Mouse (Mus musculus) liver, adult 2 months (tissue): ENCODE data around the gene Zfp800. TPM values are rescaled to one million over a fixed set of nuclear protein-coding genes. Genes with fewer than 3 reads are reported as not detected.
A peak's percentile ranks its signal among the peaks of the same experiment; 100 is the strongest.

Experiments
- DNase-seq: peaks from one replicate; pipeline ENCODE4 v3.0.0-alpha.2; 2011; ENCODE audit warnings: low read depth, low spot score; ENCODE audit errors: extremely low read depth
- H3K27ac ChIP-seq: fragments of 200-500 bp; replicated peaks from 2 replicates; pipeline ENCODE4 v1.5.1; 2012; ENCODE audit warnings: low read depth, mild to moderate bottlenecking, control low read depth, inconsistent platforms, low read length; ENCODE audit not compliant: insufficient read depth
- H3K27me3 ChIP-seq: fragments of 200-500 bp; 2 replicates; pipeline ENCODE4 v1.6.1; 2012; ENCODE audit warnings: mild to moderate bottlenecking, moderate library complexity, low read length, inconsistent platforms; ENCODE audit not compliant: control insufficient read depth, insufficient read depth
- H3K36me3 ChIP-seq: fragments of 200-500 bp; 2 replicates; pipeline ENCODE4 v1.6.1; 2012; ENCODE audit warnings: low read length, inconsistent platforms; ENCODE audit not compliant: control insufficient read depth, insufficient read depth
- H3K4me1 ChIP-seq: fragments of 200-500 bp; 2 replicates; pipeline ENCODE4 v1.6.1; 2011; ENCODE audit warnings: low read length; ENCODE audit not compliant: control insufficient read depth, insufficient read depth
- H3K4me3 ChIP-seq: fragments of 200-500 bp; 2 replicates; pipeline ENCODE4 v1.5.1; 2011; ENCODE audit warnings: low read depth, mild to moderate bottlenecking, control low read depth, low read length, moderate library complexity; ENCODE audit not compliant: insufficient read depth
- H3K79me2 ChIP-seq: fragments of 200-500 bp; 2 replicates; pipeline ENCODE4 v1.6.1; 2012; ENCODE audit warnings: inconsistent platforms, mild to moderate bottlenecking, low read length, moderate library complexity; ENCODE audit not compliant: control insufficient read depth, insufficient read depth
- H3K9ac ChIP-seq: fragments of 200-500 bp; 2 replicates; pipeline ENCODE4 v1.6.1; 2012; ENCODE audit warnings: low read depth, mild to moderate bottlenecking, control low read depth, inconsistent platforms, low read length
- CTCF ChIP-seq: fragments of 200-500 bp; IDR thresholded peaks from 2 replicates; pipeline ENCODE4 v1.5.1; 2011; ENCODE audit warnings: low read depth, low read length, control low read depth
- POLR2A ChIP-seq: fragments of 200-500 bp; IDR thresholded peaks from 2 replicates; pipeline ENCODE4 v1.6.1; 2011; ENCODE audit warnings: low read length, control low read depth; ENCODE audit not compliant: insufficient read depth; ENCODE audit errors: extremely low read depth
- WGBS: fragments of 180-500 bp; shearing (Covaris S2); methylation state at CpG from one replicate; pipeline ENCODE4 v1.1.7; 2018; 5-methylcytosine and 5-hydroxymethylcytosine counted together
- polyA plus RNA-seq: library from polyadenylated mRNA; depleted of rRNA; stranded (reverse); fragments of >200 nt; gene quantifications from 2 replicates; pipeline ENCODE4 v1.2.3, GENCODE M21; 2012
- total RNA-seq: library from RNA; depleted of rRNA; stranded (reverse); fragments of >200 nt; gene quantifications from 2 replicates; pipeline ENCODE4 v1.2.3, GENCODE M21; 2014

Zfp800 gene
- total and polyA plus RNA-seq, 2 experiments = 1.7 to 12.3 TPM

DNA sequence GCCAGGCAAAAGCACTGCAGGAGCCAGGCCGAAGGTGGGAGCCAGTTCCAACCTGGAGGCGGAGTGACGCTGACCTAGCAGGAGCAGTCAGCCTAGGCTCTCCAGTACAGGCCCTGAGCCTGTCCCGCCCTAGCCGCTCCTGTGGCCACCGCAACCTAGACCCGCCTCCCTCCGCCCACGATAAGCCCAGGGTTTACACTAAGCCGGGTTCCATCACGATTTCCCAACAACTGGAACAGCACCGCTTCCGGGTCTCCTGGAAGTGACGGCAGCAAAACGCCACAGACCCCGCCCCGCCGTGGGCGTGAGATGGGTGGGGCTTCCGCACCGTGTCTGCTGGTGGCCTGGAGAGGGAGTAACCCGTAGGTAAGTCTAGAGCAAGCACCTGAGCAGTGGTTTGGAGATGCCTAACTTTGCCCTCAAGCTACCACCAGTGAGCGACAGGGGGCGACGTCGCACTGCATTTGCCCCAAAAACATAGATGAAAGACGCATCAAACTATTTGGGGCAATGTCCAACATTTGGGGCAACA lies 23.7 kb upstream of the Zfp800 start:
- Histone ChIP-seq H3K9ac (peak overlapping the region; percentile 81), H3K4me3 (peak overlapping the region; percentile 66), H3K79me2 (peaks cover 20% of the 10 kb centered on the region; the same call in 1 of the 2 replicates), H3K27me3 (no peaks in the 10 kb centered on the region), H3K27ac (peak overlapping the region; percentile 72), H3K4me1 (peaks cover 37% of the 10 kb centered on the region), H3K36me3 (peaks cover 9% of the 10 kb centered on the region)
- TF ChIP-seq POLR2A (peak; percentile 84), CTCF (peak; percentile 96)
- peak; percentile 97 for DNase-seq
- 0% methylated on average over 27 of the region's 27 CpGs for WGBS

DNA sequence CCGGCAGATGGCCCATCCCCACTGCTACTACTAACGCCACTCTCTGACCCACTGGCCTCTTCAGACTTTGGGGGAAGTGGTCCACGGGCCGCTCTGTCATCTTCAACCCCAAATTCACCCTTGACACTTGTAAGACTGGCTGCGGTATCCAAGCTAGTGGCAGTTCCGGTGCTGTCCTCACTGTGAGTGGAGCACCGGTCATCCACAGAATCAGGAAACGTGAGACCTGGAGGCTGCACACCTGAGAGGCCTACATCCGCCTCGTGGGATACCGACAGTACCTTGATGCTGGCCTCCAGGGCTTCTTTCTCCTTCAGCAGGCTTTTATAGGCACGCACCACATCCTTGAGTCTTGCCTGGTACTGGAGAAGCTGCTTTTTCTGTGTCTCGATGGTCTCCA lies 23.1 kb upstream of the Zfp800 start:
- H3K36me3 ChIP-seq = peaks cover 9% of the 10 kb centered on the region
- peak overlapping the region; percentile 66 for H3K4me3 ChIP-seq
- H3K4me1 ChIP-seq = peaks cover 37% of the 10 kb centered on the region
- WGBS = 4% methylated on average over 13 of the region's 13 CpGs
- no peak for TF ChIP-seq POLR2A
- TF ChIP-seq CTCF = no peak
- peak; percentile 28 for DNase-seq
- H3K79me2 ChIP-seq = peaks cover 20% of the 10 kb centered on the region; the same call in 1 of the 2 replicates
- no peaks in the 10 kb centered on the region for H3K27me3 ChIP-seq
- H3K27ac ChIP-seq = peak overlapping the region; percentile 72
- H3K9ac ChIP-seq = peak overlapping the region; percentile 81

DNA sequence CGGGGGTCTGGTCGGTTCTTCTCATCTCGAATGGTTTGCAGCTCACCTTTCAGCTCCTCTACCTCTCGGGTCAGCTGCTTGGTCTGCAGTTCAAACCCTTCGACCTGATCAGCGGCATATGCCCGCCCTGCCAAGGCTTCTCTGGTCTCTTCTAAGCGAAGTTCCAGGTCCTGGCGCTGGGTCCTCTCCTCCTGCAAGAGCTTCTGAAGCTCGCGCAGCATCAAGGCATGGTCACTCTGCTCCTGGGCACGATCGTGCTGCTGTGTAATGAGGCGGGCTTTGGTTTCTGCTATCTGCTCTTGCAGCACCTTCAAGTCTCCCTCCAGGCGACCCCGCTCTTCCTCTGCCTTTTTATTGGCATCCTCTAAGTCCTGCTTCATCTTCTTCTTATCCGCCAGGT lies 22.6 kb upstream of the Zfp800 start:
- peak; percentile 31 for DNase-seq
- TF ChIP-seq POLR2A (no peak), CTCF (no peak)
- WGBS = 33% methylated on average over 17 of the region's 17 CpGs
- peaks cover 20% of the 10 kb centered on the region; the same call in 1 of the 2 replicates for H3K79me2 ChIP-seq
- H3K36me3 ChIP-seq = peaks cover 9% of the 10 kb centered on the region
- no peaks in the 10 kb centered on the region for H3K27me3 ChIP-seq
- peaks cover 39% of the 10 kb centered on the region for H3K4me1 ChIP-seq
- H3K4me3 ChIP-seq = peak overlapping the region; percentile 66
- no peak overlapping the region for H3K9ac ChIP-seq
- H3K27ac ChIP-seq = peak overlapping the region; percentile 72; the same call in 1 of the 2 replicates

DNA sequence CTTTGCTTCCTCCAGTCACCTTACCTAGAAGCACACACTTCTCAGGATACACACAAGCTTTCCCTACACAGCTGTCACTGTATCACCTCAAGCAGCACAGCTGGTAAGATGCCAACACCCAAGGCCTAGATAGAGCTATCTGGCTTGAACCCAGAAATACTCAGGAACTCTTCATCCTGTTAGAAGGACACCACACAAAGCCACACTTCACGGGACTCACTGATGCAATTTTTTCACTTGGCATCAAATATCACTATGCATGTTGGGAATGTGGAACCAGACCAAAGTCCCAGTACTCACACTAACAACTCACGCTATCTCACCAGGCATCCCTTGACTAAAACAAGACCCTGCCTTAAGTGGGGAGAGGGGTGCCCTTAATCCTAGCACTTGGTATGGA lies 21.9 kb upstream of the Zfp800 start:
- Histone ChIP-seq H3K79me2 (peaks cover 20% of the 10 kb centered on the region; the same call in 1 of the 2 replicates), H3K4me3 (peak overlapping the region; percentile 13; the same call in 1 of the 2 replicates), H3K36me3 (peaks cover 9% of the 10 kb centered on the region), H3K9ac (no peak overlapping the region), H3K4me1 (peaks cover 36% of the 10 kb centered on the region), H3K27ac (no peak overlapping the region), H3K27me3 (no peaks in the 10 kb centered on the region)
- 2% methylated on average over 2 of the region's 2 CpGs for WGBS
- DNase-seq = peak; percentile 77
- TF ChIP-seq CTCF = no peak
- no peak for TF ChIP-seq POLR2A

DNA sequence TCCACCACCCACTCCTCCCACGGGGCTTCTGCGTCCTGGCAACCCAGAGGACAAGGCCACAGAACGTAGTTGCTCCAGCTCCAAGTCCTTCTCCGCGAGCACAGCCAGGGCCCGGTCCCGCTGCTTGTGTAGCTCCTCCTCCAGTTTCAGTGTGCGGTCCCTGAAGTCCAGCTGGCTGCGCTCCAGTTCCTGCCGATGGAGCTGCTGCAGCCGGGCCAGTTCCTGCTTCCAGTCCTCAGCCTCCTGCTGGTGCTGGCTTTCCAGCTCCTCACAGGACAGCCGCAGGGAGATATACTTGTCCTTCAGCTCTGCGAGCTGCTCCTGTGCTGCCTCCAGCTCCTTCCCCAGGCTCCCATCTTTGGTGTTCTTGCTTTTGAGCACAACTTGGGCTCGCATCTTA lies 20.6 kb upstream of the Zfp800 start:
- Histone ChIP-seq H3K36me3 (peaks cover 10% of the 10 kb centered on the region), H3K27me3 (no peaks in the 10 kb centered on the region), H3K27ac (0 out of 2 replicates have a peak overlapping the region, but pooled peaks have one; percentile 13), H3K4me1 (peaks cover 34% of the 10 kb centered on the region), H3K79me2 (peaks cover 13% of the 10 kb centered on the region; the same call in 1 of the 2 replicates), H3K9ac (0 out of 2 replicates have a peak overlapping the region, but pooled peaks have one; percentile 5), H3K4me3 (peak overlapping the region; percentile 9; the same call in 1 of the 2 replicates)
- peak; percentile 40 for TF ChIP-seq CTCF
- TF ChIP-seq POLR2A = no peak
- DNase-seq = peak; percentile 85
- 18% methylated on average over 14 of the region's 14 CpGs for WGBS

DNA sequence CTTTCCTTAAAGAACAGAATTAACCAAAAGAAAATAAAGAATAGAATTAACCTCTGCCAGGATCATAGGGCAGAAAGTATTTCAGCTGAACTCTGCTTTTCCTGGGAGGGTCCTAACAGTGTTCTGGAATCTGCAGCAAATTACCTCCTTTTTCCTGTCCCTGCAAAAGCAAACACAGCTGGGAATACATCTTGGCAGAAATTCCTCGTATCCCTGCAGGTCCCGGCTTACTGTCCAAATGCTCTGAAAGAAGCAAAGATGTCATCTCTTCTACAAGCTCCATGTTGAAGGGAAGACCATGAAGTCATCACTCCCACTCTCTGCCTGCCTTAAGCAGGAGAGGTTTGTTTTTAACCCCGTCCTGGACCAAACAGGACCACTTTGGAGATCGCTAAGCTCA lies 19.2 kb upstream of the Zfp800 start:
- DNase-seq = peak; percentile 60
- peaks cover 34% of the 10 kb centered on the region for H3K4me1 ChIP-seq
- no peak for TF ChIP-seq POLR2A
- no peak for TF ChIP-seq CTCF
- H3K4me3 ChIP-seq = no peak overlapping the region
- 0 out of 2 replicates have a peak overlapping the region, but pooled peaks have one; percentile 2 for H3K27ac ChIP-seq
- 55% methylated on average over 4 of the region's 4 CpGs for WGBS
- no peaks in the 10 kb centered on the region for H3K27me3 ChIP-seq
- H3K36me3 ChIP-seq = peaks cover 12% of the 10 kb centered on the region
- H3K9ac ChIP-seq = no peak overlapping the region
- H3K79me2 ChIP-seq = peaks cover 13% of the 10 kb centered on the region; the same call in 1 of the 2 replicates
